Mouse (Mus musculus) embryonic facial prominence, embryonic 13.5 days (tissue): ENCODE data around the gene Pcsk4. TPM values are rescaled to one million over a fixed set of nuclear protein-coding genes. Genes with fewer than 3 reads are reported as not detected.
"Not testable (repeated sequence)": the region's sequence is repeated elsewhere in the genome, so short reads cannot be mapped to it uniquely, and the experiment has no call there.

Experiments
- ATAC-seq: fragments of 200-750 bp; cut with Nextera tagmentation; 2 replicates; pipeline ENCODE4 v1.8.0; 2017; ENCODE audit warnings: low read depth; ENCODE audit not compliant: insufficient number of reproducible peaks, insufficient read depth, low FRiP score, low TSS enrichment
- H3K27ac ChIP-seq: fragments of 300-500 bp; sonication (generic); 2 replicates; pipeline ENCODE4 v1.5.1; 2015; ENCODE audit warnings: moderate library complexity, mild to moderate bottlenecking, inconsistent platforms
- H3K27me3 ChIP-seq: fragments of 300-500 bp; sonication (generic); 2 replicates; pipeline ENCODE4 v1.6.1; 2015; ENCODE audit warnings: mild to moderate bottlenecking, inconsistent platforms
- H3K36me3 ChIP-seq: fragments of 300-500 bp; sonication (generic); 2 replicates; pipeline ENCODE4 v1.6.1; 2015; ENCODE audit warnings: mild to moderate bottlenecking, inconsistent platforms
- H3K4me1 ChIP-seq: fragments of 300-500 bp; sonication (generic); 2 replicates; pipeline ENCODE4 v1.6.1; 2015; ENCODE audit warnings: inconsistent platforms
- H3K4me2 ChIP-seq: fragments of 300-500 bp; sonication (generic); 2 replicates; pipeline ENCODE4 v1.6.1; 2015; ENCODE audit warnings: moderate library complexity, mild to moderate bottlenecking, inconsistent platforms
- H3K4me3 ChIP-seq: fragments of 300-500 bp; sonication (generic); 2 replicates; pipeline ENCODE4 v1.5.1; 2015; ENCODE audit warnings: mild to moderate bottlenecking, inconsistent platforms
- H3K9ac ChIP-seq: fragments of 300-500 bp; sonication (generic); 2 replicates; pipeline ENCODE4 v1.6.1; 2015; ENCODE audit warnings: mild to moderate bottlenecking, inconsistent platforms
- H3K9me3 ChIP-seq: fragments of 300-500 bp; sonication (generic); 2 replicates; pipeline ENCODE4 v1.6.1; 2016; ENCODE audit warnings: inconsistent platforms
- WGBS: fragments of 180-500 bp; shearing (Covaris S2); methylation state at CpG from one replicate; pipeline ENCODE4 v1.1.7; 2015; ENCODE audit warnings: mixed read lengths; 5-methylcytosine and 5-hydroxymethylcytosine counted together
- polyA plus RNA-seq: library from polyadenylated mRNA; unstranded; fragments of >200 nt; fragmentation: Nextera tagmentation; extraction: Ambion mirVana; gene quantifications from 2 replicates; pipeline ENCODE4 v1.2.1, GENCODE M21; 2015

Gene Pcsk4
- polyA plus RNA-seq, 1 experiment from 2014 or later = 4.9 TPM

- 12% methylated on average over 17 of the region's 17 CpGs for WGBS
- H3K27me3 ChIP-seq = peaks cover 99% of the 10 kb centered on the region
- H3K4me2 ChIP-seq = peak overlapping the region; percentile 61
- H3K27ac ChIP-seq = no peak overlapping the region
- H3K9me3 ChIP-seq = no peaks in the 10 kb centered on the region
- H3K4me3 ChIP-seq = peak overlapping the region; percentile 32
- 0 out of 2 replicates have a peak overlapping the region, but pooled peaks have one; percentile 59 for H3K9ac ChIP-seq
- H3K36me3 ChIP-seq = no peaks in the 10 kb centered on the region
- no peak for ATAC-seq
- peaks cover 63% of the 10 kb centered on the region for H3K4me1 ChIP-seq
These were observed 18.2 kb upstream of the Pcsk4 start for GRCm38 (mm10) chr10:80347514-80347967.

GRCm38 (mm10) chr10:80345929-80346328 is 16.6 kb upstream of the Pcsk4 start:
- H3K36me3 ChIP-seq, H3K4me3 ChIP-seq, ATAC-seq, H3K27ac ChIP-seq, H3K9me3 ChIP-seq, H3K4me2 ChIP-seq: not testable (repeated sequence)
- H3K27me3 ChIP-seq = peaks cover 99% of the 10 kb centered on the region
- peaks cover 78% of the 10 kb centered on the region for H3K4me1 ChIP-seq
- 0 out of 2 replicates have a peak overlapping the region, but pooled peaks have one; percentile 22 for H3K9ac ChIP-seq
- WGBS = 65% methylated on average over 6 of the region's 6 CpGs

GRCm38 (mm10) chr10:80345122-80345521 is 15.8 kb upstream of the Pcsk4 start:
- ATAC-seq = no peak
- WGBS = 1% methylated on average over 16 of the region's 16 CpGs
- Histone ChIP-seq H3K36me3 (no peaks in the 10 kb centered on the region), H3K9ac (0 out of 2 replicates have a peak overlapping the region, but pooled peaks have one; percentile 32), H3K27ac (no peak overlapping the region), H3K27me3 (peaks cover 99% of the 10 kb centered on the region), H3K9me3 (no peaks in the 10 kb centered on the region), H3K4me3 (peak overlapping the region; percentile 21), H3K4me2 (peak overlapping the region; percentile 62), H3K4me1 (peaks cover 77% of the 10 kb centered on the region)

GRCm38 (mm10) chr10:80344131-80344661 is 14.9 kb upstream of the Pcsk4 start:
- 35% methylated on average over 9 of the region's 9 CpGs for WGBS
- peak overlapping the region; percentile 43; the same call in 1 of the 2 replicates for H3K4me3 ChIP-seq
- peaks cover 94% of the 10 kb centered on the region for H3K27me3 ChIP-seq
- H3K9me3 ChIP-seq = no peaks in the 10 kb centered on the region
- H3K36me3 ChIP-seq = no peaks in the 10 kb centered on the region
- peaks cover 73% of the 10 kb centered on the region for H3K4me1 ChIP-seq
- no peak for ATAC-seq
- no peak overlapping the region for H3K9ac ChIP-seq
- peak overlapping the region; percentile 62 for H3K4me2 ChIP-seq
- H3K27ac ChIP-seq = no peak overlapping the region

- H3K4me1 ChIP-seq = peaks cover 66% of the 10 kb centered on the region
- H3K27ac ChIP-seq = peak overlapping the region; percentile 55; the same call in 1 of the 2 replicates
- no peaks in the 10 kb centered on the region for H3K9me3 ChIP-seq
- H3K9ac ChIP-seq = 0 out of 2 replicates have a peak overlapping the region, but pooled peaks have one; percentile 27
- peak overlapping the region; percentile 62 for H3K4me2 ChIP-seq
- WGBS = 34% methylated on average over 13 of the region's 13 CpGs
- H3K36me3 ChIP-seq = no peaks in the 10 kb centered on the region
- H3K27me3 ChIP-seq = peaks cover 87% of the 10 kb centered on the region
- H3K4me3 ChIP-seq = peak overlapping the region; percentile 43
- no peak; the same call in 1 of the 2 replicates for ATAC-seq
These were observed 14.2 kb upstream of the Pcsk4 start for GRCm38 (mm10) chr10:80343425-80343895.

GRCm38 (mm10) chr10:80342749-80343424 is 13.6 kb upstream of the Pcsk4 start:
- Histone ChIP-seq H3K4me1 (peaks cover 60% of the 10 kb centered on the region), H3K4me2 (peak overlapping the region; percentile 62), H3K9ac (0 out of 2 replicates have a peak overlapping the region, but pooled peaks have one; percentile 46), H3K9me3 (no peaks in the 10 kb centered on the region), H3K36me3 (no peaks in the 10 kb centered on the region), H3K4me3 (peak overlapping the region; percentile 43), H3K27me3 (peaks cover 81% of the 10 kb centered on the region), H3K27ac (peak overlapping the region; percentile 55; the same call in 1 of the 2 replicates)
- under 1% methylated on average over 32 of the region's 33 CpGs for WGBS
- ATAC-seq = peak; percentile 68

- Histone ChIP-seq H3K9ac (peak overlapping the region; percentile 55), H3K36me3 (no peaks in the 10 kb centered on the region), H3K27ac (no peak overlapping the region), H3K4me2 (peak overlapping the region; percentile 62), H3K4me3 (peak overlapping the region; percentile 43), H3K27me3 (peaks cover 75% of the 10 kb centered on the region), H3K9me3 (no peaks in the 10 kb centered on the region), H3K4me1 (peaks cover 54% of the 10 kb centered on the region)
- 1% methylated on average over 26 of the region's 26 CpGs for WGBS
- ATAC-seq = 0 out of 2 replicates have a peak, but pooled peaks have one; percentile 35
These were observed 13.0 kb upstream of the Pcsk4 start for GRCm38 (mm10) chr10:80342305-80342748.

GRCm38 (mm10) chr10:80341491-80342304 is 12.4 kb upstream of the Pcsk4 start:
- Histone ChIP-seq H3K9ac (peak overlapping the region; percentile 55), H3K9me3 (no peaks in the 10 kb centered on the region), H3K4me1 (peaks cover 52% of the 10 kb centered on the region), H3K27ac (no peak overlapping the region), H3K4me2 (peak overlapping the region; percentile 62), H3K4me3 (peak overlapping the region; percentile 43), H3K36me3 (no peaks in the 10 kb centered on the region), H3K27me3 (peaks cover 69% of the 10 kb centered on the region)
- ATAC-seq = no peak
- WGBS = 2% methylated on average over 47 of the region's 47 CpGs

GRCm38 (mm10) chr10:80341026-80341425 is 11.7 kb upstream of the Pcsk4 start:
- Histone ChIP-seq H3K9me3 (no peaks in the 10 kb centered on the region), H3K27ac (no peak overlapping the region), H3K4me1 (peaks cover 52% of the 10 kb centered on the region), H3K4me2 (no peak overlapping the region), H3K27me3 (peaks cover 63% of the 10 kb centered on the region), H3K4me3 (no peak overlapping the region), H3K9ac (no peak overlapping the region), H3K36me3 (no peaks in the 10 kb centered on the region)
- 15% methylated on average over 21 of the region's 21 CpGs for WGBS
- no peak for ATAC-seq

- Histone ChIP-seq H3K9ac (no peak overlapping the region), H3K4me3 (peak overlapping the region; percentile 19; the same call in 1 of the 2 replicates), H3K27me3 (peaks cover 54% of the 10 kb centered on the region), H3K27ac (no peak overlapping the region), H3K4me2 (peak overlapping the region; percentile 50), H3K9me3 (no peaks in the 10 kb centered on the region), H3K36me3 (no peaks in the 10 kb centered on the region), H3K4me1 (peaks cover 48% of the 10 kb centered on the region)
- WGBS = 16% methylated on average over 19 of the region's 19 CpGs
- no peak for ATAC-seq
These were observed 10.8 kb upstream of the Pcsk4 start for GRCm38 (mm10) chr10:80339941-80340750.
